Mouse (Mus musculus) forebrain, embryonic 13.5 days (tissue): ENCODE results near the gene Foxm1. TPM values are rescaled to one million over a fixed set of nuclear protein-coding genes. Genes with fewer than 3 reads are reported as not detected.
A peak's percentile ranks its signal among the peaks of the same experiment; 100 is the strongest.

Experiments used
- ATAC-seq: fragments of 200-750 bp; cut with Nextera tagmentation; 2 replicates; pipeline ENCODE4 v1.8.0; 2017
- H3K27ac ChIP-seq: fragments of 300-500 bp; sonication (generic); 2 replicates; pipeline ENCODE4 v1.5.1; 2015; ENCODE audit warnings: inconsistent platforms, mild to moderate bottlenecking, moderate library complexity
- H3K27me3 ChIP-seq: fragments of 300-500 bp; sonication (generic); 2 replicates; pipeline ENCODE4 v1.6.1; 2015; ENCODE audit warnings: mild to moderate bottlenecking, inconsistent platforms
- H3K36me3 ChIP-seq: fragments of 300-500 bp; sonication (generic); 2 replicates; pipeline ENCODE4 v1.6.1; 2015; ENCODE audit warnings: mild to moderate bottlenecking, inconsistent platforms; ENCODE audit not compliant: poor library complexity, severe bottlenecking
- H3K4me1 ChIP-seq: fragments of 300-500 bp; sonication (generic); 2 replicates; pipeline ENCODE4 v1.6.1; 2015; ENCODE audit warnings: inconsistent platforms
- H3K4me2 ChIP-seq: fragments of 300-500 bp; sonication (generic); 2 replicates; pipeline ENCODE4 v1.6.1; 2015; ENCODE audit warnings: inconsistent platforms, mild to moderate bottlenecking, moderate library complexity
- H3K4me3 ChIP-seq: fragments of 300-500 bp; sonication (generic); 2 replicates; pipeline ENCODE4 v1.5.1; 2015; ENCODE audit warnings: mild to moderate bottlenecking, inconsistent platforms
- H3K9ac ChIP-seq: fragments of 300-500 bp; sonication (generic); 2 replicates; pipeline ENCODE4 v1.6.1; 2015; ENCODE audit warnings: mild to moderate bottlenecking, inconsistent platforms
- H3K9me3 ChIP-seq: fragments of 300-500 bp; sonication (generic); replicated peaks from 2 replicates; pipeline ENCODE4 v1.6.1; 2016; ENCODE audit warnings: inconsistent platforms
- WGBS: fragments of 180-500 bp; shearing (Covaris S2); methylation state at CpG from one replicate; pipeline ENCODE4 v1.1.7; 2015; 5-methylcytosine and 5-hydroxymethylcytosine counted together
- polyA plus RNA-seq: library from polyadenylated mRNA; unstranded; fragments of >200 nt; fragmentation: Nextera tagmentation; extraction: Ambion mirVana; gene quantifications from 2 replicates; pipeline ENCODE4 v1.2.1, GENCODE M21; 2015

Gene Foxm1
- polyA plus RNA-seq, 1 experiment from 2014 or later: 44.0 TPM

- Histone ChIP-seq H3K4me3 (peak overlapping the region; percentile 73), H3K4me1 (peaks cover 18% of the 10 kb centered on the region), H3K27me3 (no peaks in the 10 kb centered on the region), H3K9me3 (no peaks in the 10 kb centered on the region), H3K9ac (no peak overlapping the region; the same call in 1 of the 2 replicates), H3K27ac (no peak overlapping the region), H3K36me3 (peaks cover 35% of the 10 kb centered on the region), H3K4me2 (peak overlapping the region; percentile 72)
- WGBS: 32% methylated on average over 3 of the region's 3 CpGs
- ATAC-seq: no peak
These were observed 8.6 kb upstream of the Foxm1 start for GRCm38 (mm10) chr6:128354140-128354539.

GRCm38 (mm10) chr6:128355201-128355681, 7.5 kb upstream of the Foxm1 start:
- Histone ChIP-seq H3K4me2 (peak overlapping the region; percentile 72), H3K9ac (peak overlapping the region; percentile 86), H3K36me3 (peaks cover 35% of the 10 kb centered on the region), H3K27ac (peak overlapping the region; percentile 88), H3K4me3 (peak overlapping the region; percentile 73), H3K4me1 (peaks cover 25% of the 10 kb centered on the region), H3K9me3 (no peaks in the 10 kb centered on the region), H3K27me3 (no peaks in the 10 kb centered on the region)
- WGBS: under 1% methylated on average over 25 of the region's 28 CpGs
- ATAC-seq: peak; percentile 78

- peak within 1 kb of the TSS; percentile 86 for H3K9ac ChIP-seq
- peak within 1 kb of the TSS; percentile 73 for H3K4me3 ChIP-seq
- H3K36me3 ChIP-seq: peaks cover 28% of the 10 kb centered on the region
- H3K27ac ChIP-seq: peak within 1 kb of the TSS; percentile 88
- no peaks in the 10 kb centered on the region for H3K9me3 ChIP-seq
- H3K4me1 ChIP-seq: peaks cover 31% of the 10 kb centered on the region
- H3K4me2 ChIP-seq: peak within 1 kb of the TSS; percentile 72
- peak; percentile 99 for ATAC-seq
- no peaks in the 10 kb centered on the region for H3K27me3 ChIP-seq
- WGBS: under 1% methylated on average over 41 of the region's 42 CpGs
These were observed 6.9 kb upstream of the Foxm1 start, which contains the start of gene Tulp3 for GRCm38 (mm10) chr6:128355726-128356416. Gene Tulp3 (minus strand): TSS chr6:128355851.

GRCm38 (mm10) chr6:128358999-128359398, 3.8 kb upstream of the Foxm1 start:
- peaks cover 26% of the 10 kb centered on the region for H3K36me3 ChIP-seq
- 11% methylated on average over 2 of the region's 2 CpGs for WGBS
- no peak overlapping the region for H3K27ac ChIP-seq
- H3K4me3 ChIP-seq: no peak overlapping the region
- no peaks in the 10 kb centered on the region for H3K27me3 ChIP-seq
- ATAC-seq: no peak
- H3K9me3 ChIP-seq: no peaks in the 10 kb centered on the region
- H3K4me1 ChIP-seq: peaks cover 46% of the 10 kb centered on the region
- no peak overlapping the region for H3K9ac ChIP-seq
- H3K4me2 ChIP-seq: no peak overlapping the region

GRCm38 (mm10) chr6:128361901-128362300, 866 bp upstream of the Foxm1 start:
- no peaks in the 10 kb centered on the region for H3K27me3 ChIP-seq
- peaks cover 35% of the 10 kb centered on the region for H3K36me3 ChIP-seq
- H3K9me3 ChIP-seq: no peaks in the 10 kb centered on the region
- no peak for ATAC-seq
- H3K4me3 ChIP-seq: peak overlapping the region; percentile 93
- peak overlapping the region; percentile 93 for H3K9ac ChIP-seq
- H3K27ac ChIP-seq: peak overlapping the region; percentile 92
- H3K4me1 ChIP-seq: peaks cover 51% of the 10 kb centered on the region
- H3K4me2 ChIP-seq: peak overlapping the region; percentile 91
- 13% methylated on average over 9 of the region's 9 CpGs for WGBS

GRCm38 (mm10) chr6:128363007-128363825, 449 bp downstream of the Foxm1 start:
- H3K9ac ChIP-seq: peak overlapping the region; percentile 93
- peak overlapping the region; percentile 92 for H3K27ac ChIP-seq
- ATAC-seq: no peak
- no peaks in the 10 kb centered on the region for H3K27me3 ChIP-seq
- peaks cover 33% of the 10 kb centered on the region for H3K36me3 ChIP-seq
- no peaks in the 10 kb centered on the region for H3K9me3 ChIP-seq
- peaks cover 51% of the 10 kb centered on the region for H3K4me1 ChIP-seq
- peak overlapping the region; percentile 93 for H3K4me3 ChIP-seq
- H3K4me2 ChIP-seq: peak overlapping the region; percentile 91
- WGBS: under 1% methylated on average over 36 of the region's 46 CpGs

- Histone ChIP-seq H3K4me3 (0 out of 2 replicates have a peak overlapping the region, but pooled peaks have one; percentile 1), H3K27ac (no peak overlapping the region), H3K9me3 (no peaks in the 10 kb centered on the region), H3K27me3 (no peaks in the 10 kb centered on the region), H3K4me2 (peak overlapping the region; percentile 91), H3K4me1 (peaks cover 49% of the 10 kb centered on the region), H3K9ac (no peak overlapping the region; the same call in 1 of the 2 replicates), H3K36me3 (peaks cover 41% of the 10 kb centered on the region)
- WGBS: 82% methylated on average over 6 of the region's 6 CpGs
- ATAC-seq: no peak
These were observed 2.0 kb downstream of the Foxm1 start for GRCm38 (mm10) chr6:128364721-128365120.

GRCm38 (mm10) chr6:128366466-128366865, 3.7 kb downstream of the Foxm1 start:
- 92% methylated on average over 5 of the region's 5 CpGs for WGBS
- Histone ChIP-seq H3K27me3 (no peaks in the 10 kb centered on the region), H3K9me3 (no peaks in the 10 kb centered on the region), H3K27ac (no peak overlapping the region), H3K4me1 (peaks cover 31% of the 10 kb centered on the region), H3K36me3 (peaks cover 58% of the 10 kb centered on the region), H3K4me3 (no peak overlapping the region), H3K9ac (no peak overlapping the region), H3K4me2 (no peak overlapping the region)
- no peak for ATAC-seq

GRCm38 (mm10) chr6:128370040-128370439, 7.3 kb downstream of the Foxm1 start:
- H3K4me1 ChIP-seq: peaks cover 16% of the 10 kb centered on the region
- WGBS: 91% methylated on average over 5 of the region's 5 CpGs
- peaks cover 94% of the 10 kb centered on the region for H3K36me3 ChIP-seq
- no peak overlapping the region for H3K4me2 ChIP-seq
- H3K9me3 ChIP-seq: no peaks in the 10 kb centered on the region
- H3K4me3 ChIP-seq: no peak overlapping the region
- no peaks in the 10 kb centered on the region for H3K27me3 ChIP-seq
- H3K9ac ChIP-seq: no peak overlapping the region
- ATAC-seq: no peak
- no peak overlapping the region for H3K27ac ChIP-seq

GRCm38 (mm10) chr6:128375192-128375591, 12.4 kb downstream of the Foxm1 start, which contains the start of the genes Tex52 and Gm44596:
Gene Tex52 (plus strand): TSS chr6:128375456.
Gene Gm44596 (plus strand): TSS chr6:128375503.
- WGBS: 2% methylated on average over 6 of the region's 6 CpGs
- Histone ChIP-seq H3K27me3 (no peaks in the 10 kb centered on the region), H3K27ac (0 out of 2 replicates have a peak within 1 kb of the TSS, but pooled peaks have one; percentile 11), H3K9ac (no peak within 1 kb of the TSS), H3K4me2 (no peak within 1 kb of the TSS), H3K9me3 (no peaks in the 10 kb centered on the region), H3K36me3 (peaks cover 64% of the 10 kb centered on the region), H3K4me1 (peaks cover 11% of the 10 kb centered on the region), H3K4me3 (no peak within 1 kb of the TSS)
- peak; percentile 73; the same call in 1 of the 2 replicates for ATAC-seq

GRCm38 (mm10) chr6:128376371-128377085, 13.8 kb downstream of the Foxm1 start:
- 93% methylated on average over 17 of the region's 17 CpGs for WGBS
- H3K9ac ChIP-seq: no peak overlapping the region
- ATAC-seq: no peak

More at GRCm38 (mm10) chr6:128376371-128377085, 13.8 kb downstream of the Foxm1 start:
- H3K9me3 ChIP-seq: no peaks in the 10 kb centered on the region
- H3K36me3 ChIP-seq: peaks cover 51% of the 10 kb centered on the region
- H3K27me3 ChIP-seq: no peaks in the 10 kb centered on the region
- no peak overlapping the region for H3K27ac ChIP-seq
- H3K4me3 ChIP-seq: no peak overlapping the region
- peaks cover 11% of the 10 kb centered on the region for H3K4me1 ChIP-seq
- H3K4me2 ChIP-seq: no peak overlapping the region
